Mouse (Mus musculus): ENCODE results near the gene Olfr721-ps1. TPM values are rescaled to one million over a fixed set of nuclear protein-coding genes. Genes with fewer than 3 reads are reported as not detected.

The Olfr721-ps1 gene
- not detected for polyA plus RNA-seq (2014; fragmentation: Illumina TruSeq; extraction: RNeasy Lipid Tissue Mini Kit (QIAGEN cat#74804); ENCODE audit: low read depth, low replicate concordance)

GRCm38 (mm10) chr14:14400998-14401397 is at the start of gene Olfr721-ps1:
Olfr721-ps1 (plus strand) TSS chr14:14401298.

Other genes starting within 250 kb of the Olfr721-ps1 start
- gene Olfr720, start 214.5 kb upstream of the Olfr721-ps1 start, polyA plus RNA-seq (2014; fragmentation: Illumina TruSeq; extraction: RNeasy Lipid Tissue Mini Kit (QIAGEN cat#74804); ENCODE audit: low read depth, low replicate concordance) = not detected
- not detected for gene Olfr31, start 78.5 kb upstream of the Olfr721-ps1 start, polyA plus RNA-seq (2014; fragmentation: Illumina TruSeq; extraction: RNeasy Lipid Tissue Mini Kit (QIAGEN cat#74804); ENCODE audit: low read depth, low replicate concordance)
- gene Il3ra, start 55.0 kb upstream of the Olfr721-ps1 start, polyA plus RNA-seq (2014; fragmentation: Illumina TruSeq; extraction: RNeasy Lipid Tissue Mini Kit (QIAGEN cat#74804); ENCODE audit: low read depth, low replicate concordance) = not detected